Mouse (Mus musculus) heart, adult 2 months (tissue): ENCODE measurements around the gene Tbx6.

Source experiments
- EP300 ChIP-seq: fragments of 200-500 bp; IDR thresholded peaks from 2 replicates; pipeline ENCODE4 v1.6.1; 2011; ENCODE audit warnings: low read depth, low read length, control low read depth; ENCODE audit not compliant: insufficient read depth
- POLR2A ChIP-seq: fragments of 200-500 bp; IDR thresholded peaks from 2 replicates; pipeline ENCODE4 v1.6.1; 2011; ENCODE audit warnings: mild to moderate bottlenecking, low read depth, low read length, control low read depth; ENCODE audit not compliant: insufficient read depth

- TF ChIP-seq POLR2A (no peak), EP300 (no peak)
These were observed 44.1 kb downstream of the Tbx6 start for GRCm38 (mm10) chr7:126825403-126825802.
